Mouse (Mus musculus): ENCODE measurements around the gene Sc5d.

Gene Sc5d

GRCm38 (mm10) chr9:42264145-42264544 is at the start of gene Sc5d:
TSS of gene Sc5d (minus strand) at chr9:42264256.
- DNase-seq (ENCODE audit: low read depth, low spot score) = peak; percentile 91

GRCm38 (mm10) chr9:42311311-42311710 is 47.3 kb upstream of the Sc5d start:
- no peak for DNase-seq (ENCODE audit: low read depth, low spot score)

- DNase-seq (ENCODE audit: low read depth, low spot score) = no peak
These were observed 39.8 kb upstream of the Sc5d start for GRCm38 (mm10) chr9:42303894-42304293.

- DNase-seq (ENCODE audit: low read depth, low spot score) = no peak
These were observed 37.1 kb upstream of the Sc5d start for GRCm38 (mm10) chr9:42301082-42301633.

- no peak for DNase-seq (ENCODE audit: low read depth, low spot score)
These were observed 32.4 kb upstream of the Sc5d start for GRCm38 (mm10) chr9:42296297-42296922.

- no peak for DNase-seq (ENCODE audit: low read depth, low spot score)
These were observed 30.1 kb upstream of the Sc5d start for GRCm38 (mm10) chr9:42294131-42294530.

GRCm38 (mm10) chr9:42293596-42293995 is 29.5 kb upstream of the Sc5d start:
- DNase-seq (ENCODE audit: low read depth, low spot score) = no peak

- no peak for DNase-seq (ENCODE audit: low read depth, low spot score)
These were observed 29.0 kb upstream of the Sc5d start for GRCm38 (mm10) chr9:42293051-42293450.

GRCm38 (mm10) chr9:42279676-42280075 is 15.6 kb upstream of the Sc5d start:
- no peak for DNase-seq (ENCODE audit: low read depth, low spot score)

- DNase-seq (ENCODE audit: low read depth, low spot score) = no peak
These were observed 14.0 kb upstream of the Sc5d start for GRCm38 (mm10) chr9:42278046-42278445.

- DNase-seq (ENCODE audit: low read depth, low spot score) = no peak
These were observed 13.6 kb upstream of the Sc5d start for GRCm38 (mm10) chr9:42277606-42278005.

- DNase-seq (ENCODE audit: low read depth, low spot score) = no peak
These were observed 13.1 kb upstream of the Sc5d start for GRCm38 (mm10) chr9:42277162-42277561.

- DNase-seq (ENCODE audit: low read depth, low spot score) = no peak
These were observed 11.7 kb upstream of the Sc5d start for GRCm38 (mm10) chr9:42275761-42276145.

GRCm38 (mm10) chr9:42275027-42275760 is 11.1 kb upstream of the Sc5d start:
- DNase-seq (ENCODE audit: low read depth, low spot score) = peak; percentile 48

GRCm38 (mm10) chr9:42273682-42274296 is 9.7 kb upstream of the Sc5d start:
- peak; percentile 64 for DNase-seq (ENCODE audit: low read depth, low spot score)

- DNase-seq (ENCODE audit: low read depth, low spot score) = peak; percentile 29
These were observed 9.1 kb upstream of the Sc5d start for GRCm38 (mm10) chr9:42273174-42273573.

- peak; percentile 71 for DNase-seq (ENCODE audit: low read depth, low spot score)
These were observed 8.6 kb upstream of the Sc5d start for GRCm38 (mm10) chr9:42272690-42273089.

- DNase-seq (ENCODE audit: low read depth, low spot score) = no peak
These were observed 7.4 kb upstream of the Sc5d start for GRCm38 (mm10) chr9:42271456-42271855.

GRCm38 (mm10) chr9:42270617-42271016 is 6.6 kb upstream of the Sc5d start:
- DNase-seq (ENCODE audit: low read depth, low spot score) = no peak

- DNase-seq (ENCODE audit: low read depth, low spot score) = no peak
These were observed 6.0 kb upstream of the Sc5d start for GRCm38 (mm10) chr9:42270081-42270480.

GRCm38 (mm10) chr9:42268371-42268770 is 4.3 kb upstream of the Sc5d start:
- no peak for DNase-seq (ENCODE audit: low read depth, low spot score)

- DNase-seq (ENCODE audit: low read depth, low spot score) = no peak
These were observed 1.3 kb upstream of the Sc5d start for GRCm38 (mm10) chr9:42265309-42265708.

GRCm38 (mm10) chr9:42263709-42264111 is 346 bp downstream of the Sc5d start:
- DNase-seq (ENCODE audit: low read depth, low spot score) = no peak
